Mouse (Mus musculus) CD8-positive naive resting alpha-beta T cell, adult 2 months (primary cell): Measurements from ENCODE around the gene Fdps.
A peak's percentile ranks its signal among the peaks of the same experiment; 100 is the strongest.
"Not testable (repeated sequence)": the region's sequence is repeated elsewhere in the genome, so short reads cannot be mapped to it uniquely, and the experiment has no call there.

ENCODE experiments used
- DNase-seq, 2 experiments: peaks; one replicate each; pipeline ENCODE4 v3.0.0; 2022; ENCODE audit warnings: low read depth in 2 of 2, low spot score in 2 of 2

The Fdps gene

DNA sequence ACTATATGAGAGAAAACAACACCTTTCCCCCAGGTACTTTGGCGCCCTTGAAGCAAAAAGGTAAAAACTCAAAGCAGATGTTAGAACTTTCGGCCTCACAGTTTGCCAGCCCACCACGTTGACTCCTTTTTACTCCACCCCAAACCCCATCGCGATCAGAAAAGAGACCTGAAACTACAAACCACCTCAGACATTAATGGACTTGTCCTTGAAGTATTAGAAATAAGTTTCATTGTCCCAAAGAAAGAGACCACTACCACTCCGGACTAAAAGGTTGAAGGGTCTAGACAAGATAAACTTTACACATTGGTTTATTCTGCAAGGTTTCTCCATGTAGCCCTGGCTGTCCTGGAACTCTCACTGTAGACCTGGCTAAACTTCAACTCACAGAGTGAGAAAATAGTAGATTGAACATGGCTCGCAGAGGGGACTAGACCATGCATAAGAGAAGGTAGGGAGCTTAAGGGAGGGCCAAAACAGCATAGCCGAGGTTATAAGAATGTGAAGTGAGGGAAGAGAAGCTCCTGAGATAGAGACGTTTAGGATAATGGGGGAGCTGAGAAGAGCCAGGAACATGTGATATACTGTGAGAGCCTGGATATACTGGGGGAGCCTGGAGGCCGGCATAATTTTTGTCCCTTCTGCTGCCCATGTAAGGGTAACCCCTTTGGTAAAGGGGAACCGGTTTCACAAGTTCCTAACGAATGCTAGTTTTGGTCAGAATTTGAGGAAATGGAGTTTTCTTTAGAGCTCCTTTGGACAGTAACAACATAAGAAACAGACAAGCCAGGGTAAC lies 934 bp upstream of the Fdps start:
- DNase-seq = no peak

DNA sequence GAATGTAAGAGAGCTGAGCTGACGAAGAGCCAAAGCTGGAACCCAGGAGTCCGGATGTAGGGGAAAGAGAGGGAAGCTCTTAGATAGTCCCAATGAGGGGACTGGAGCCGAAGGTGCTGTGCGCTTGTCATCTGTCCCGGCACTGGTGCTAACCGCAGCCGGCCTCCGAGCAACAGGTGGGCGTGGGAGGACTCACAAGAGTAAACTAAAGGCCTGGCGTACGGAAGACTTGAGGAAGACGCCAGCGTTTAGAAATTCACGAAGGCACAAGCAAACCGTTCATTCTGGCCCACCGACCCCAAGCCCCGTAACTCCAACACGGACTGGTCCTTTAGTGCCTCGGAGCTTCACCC lies 324 bp downstream of the Fdps start:
- no peak for DNase-seq

DNA sequence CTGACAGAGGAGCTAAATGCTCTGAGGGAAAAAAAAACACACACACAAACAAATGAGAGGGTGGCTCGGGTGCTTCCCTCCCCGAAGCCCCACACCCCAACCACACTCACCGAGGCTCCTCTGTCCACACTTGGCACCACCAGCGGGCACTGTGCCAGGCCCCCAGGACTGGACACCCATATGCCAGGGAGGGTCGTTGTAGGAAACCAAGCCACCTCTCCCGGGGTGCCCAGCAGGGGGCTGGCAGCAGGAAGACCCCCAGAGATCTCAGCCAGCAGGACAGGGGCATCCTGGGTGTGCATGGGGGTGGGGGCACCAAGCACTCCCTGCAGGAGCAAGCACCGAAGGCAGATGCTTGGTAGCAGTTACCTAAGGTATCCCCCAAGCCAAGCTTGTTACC lies 948 bp downstream of the Fdps start, which contains the start of gene Gm43738:
Gene Gm43738, minus strand, starts transcription at position 289 of the 400 bp plus-strand sequence.
- no peak for DNase-seq

DNA sequence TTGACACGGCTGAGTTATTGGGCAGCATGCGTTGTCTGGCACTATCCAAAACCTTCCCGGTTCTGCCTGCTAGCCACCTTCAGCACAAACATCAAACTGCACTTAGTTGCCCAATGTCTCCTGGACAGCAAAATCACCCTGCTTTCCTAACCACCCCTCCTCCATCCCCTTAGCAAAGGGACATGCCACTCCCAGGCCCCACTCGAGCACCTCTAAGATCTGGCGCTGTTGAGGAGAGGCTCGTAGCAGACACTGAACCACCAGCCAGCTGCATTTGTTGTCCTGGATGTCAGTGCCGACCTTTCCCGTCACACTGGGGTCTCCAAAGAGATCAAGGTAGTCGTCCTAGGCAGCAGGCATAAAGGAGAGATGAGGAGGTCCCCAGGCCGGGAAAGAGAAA lies 7.7 kb downstream of the Fdps start:
- no peak for DNase-seq

DNA sequence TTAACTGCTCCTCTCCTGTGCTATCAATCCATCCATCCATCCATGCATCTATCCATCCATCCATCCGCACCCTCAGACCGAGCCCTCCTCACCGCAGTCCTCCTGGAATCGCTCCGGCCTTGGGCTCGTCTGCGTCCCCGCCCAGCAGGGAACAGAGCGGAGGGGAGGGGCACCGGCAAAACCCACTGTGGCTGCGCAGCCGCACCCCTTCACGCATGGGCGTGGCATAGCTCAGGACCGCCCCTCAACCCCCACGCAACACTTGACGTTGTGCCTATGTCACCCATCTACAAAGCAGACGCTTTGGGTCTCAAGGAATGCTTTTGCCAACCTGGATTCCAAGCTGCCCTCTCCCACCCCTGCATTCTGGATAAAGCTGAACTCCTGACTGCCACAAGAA lies 8.6 kb downstream of the Fdps start, which contains the start of gene Rusc1:
Gene Rusc1, minus strand, starts transcription at position 137 of the 400 bp plus-strand sequence.
- peak in 1 of 2 experiments; percentile 50 for DNase-seq

DNA sequence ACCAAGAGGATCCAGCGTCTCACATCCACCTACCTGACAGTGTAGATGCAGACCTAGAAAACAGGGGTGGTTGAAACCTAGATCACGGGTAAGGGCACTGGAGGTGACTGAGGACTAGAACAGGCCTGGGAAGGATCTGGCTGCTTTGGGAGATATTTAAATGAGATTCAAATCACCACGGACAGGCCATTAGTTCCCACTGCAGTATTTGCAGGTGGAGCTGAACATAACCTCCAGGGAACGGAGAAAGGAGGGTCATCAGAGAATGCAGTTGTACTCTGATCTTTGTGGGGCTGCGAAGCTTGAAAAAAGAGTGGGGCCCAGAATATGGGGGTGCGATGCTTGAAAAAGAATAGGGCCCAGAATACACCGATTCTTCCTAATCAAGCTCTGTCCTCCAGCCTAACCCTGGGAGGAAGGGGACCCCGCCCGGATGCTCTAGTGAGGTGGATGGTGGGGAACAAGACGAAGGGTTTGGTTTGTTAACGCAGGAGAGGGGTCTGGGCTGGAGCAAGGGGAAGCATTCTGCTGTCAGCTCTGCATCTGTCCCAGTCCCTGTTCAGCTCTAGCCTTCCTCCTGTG lies 9.2 kb downstream of the Fdps start:
- DNase-seq = no peak

DNA sequence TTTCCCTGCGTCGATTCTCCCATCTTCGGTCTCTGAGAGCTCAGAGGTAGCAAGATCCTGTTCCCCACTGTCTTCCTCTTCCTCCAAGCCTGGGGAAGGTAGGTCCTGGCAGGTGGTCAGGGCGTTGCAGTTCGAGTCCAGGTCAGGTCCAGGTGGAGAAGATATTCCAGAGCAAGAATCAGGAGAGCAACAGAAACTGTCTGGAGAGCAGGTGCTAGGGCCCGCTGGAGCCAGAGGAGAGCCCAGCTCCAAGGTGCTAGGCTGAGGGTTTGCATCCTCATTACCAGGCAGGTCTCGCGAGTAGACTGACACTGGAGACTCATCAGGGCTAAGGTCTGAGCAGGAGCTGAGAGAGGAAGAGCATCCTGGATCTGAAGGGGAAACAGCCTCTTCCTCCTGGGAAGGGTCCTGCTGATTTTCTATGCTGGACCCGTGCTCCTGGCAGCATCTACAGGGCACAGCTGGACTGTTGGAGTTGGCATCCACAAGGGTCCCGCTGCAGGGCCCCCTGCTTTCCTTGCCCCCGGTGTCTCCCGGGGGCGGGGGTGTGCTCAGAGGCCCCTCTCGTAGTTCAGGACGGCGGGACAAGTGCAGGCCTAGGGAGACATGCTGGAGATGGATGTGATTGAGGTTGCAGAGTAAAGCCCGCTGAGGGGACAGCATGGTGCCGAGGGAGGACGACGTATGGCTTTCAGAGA lies 9.8 kb downstream of the Fdps start:
- DNase-seq = no peak

DNA sequence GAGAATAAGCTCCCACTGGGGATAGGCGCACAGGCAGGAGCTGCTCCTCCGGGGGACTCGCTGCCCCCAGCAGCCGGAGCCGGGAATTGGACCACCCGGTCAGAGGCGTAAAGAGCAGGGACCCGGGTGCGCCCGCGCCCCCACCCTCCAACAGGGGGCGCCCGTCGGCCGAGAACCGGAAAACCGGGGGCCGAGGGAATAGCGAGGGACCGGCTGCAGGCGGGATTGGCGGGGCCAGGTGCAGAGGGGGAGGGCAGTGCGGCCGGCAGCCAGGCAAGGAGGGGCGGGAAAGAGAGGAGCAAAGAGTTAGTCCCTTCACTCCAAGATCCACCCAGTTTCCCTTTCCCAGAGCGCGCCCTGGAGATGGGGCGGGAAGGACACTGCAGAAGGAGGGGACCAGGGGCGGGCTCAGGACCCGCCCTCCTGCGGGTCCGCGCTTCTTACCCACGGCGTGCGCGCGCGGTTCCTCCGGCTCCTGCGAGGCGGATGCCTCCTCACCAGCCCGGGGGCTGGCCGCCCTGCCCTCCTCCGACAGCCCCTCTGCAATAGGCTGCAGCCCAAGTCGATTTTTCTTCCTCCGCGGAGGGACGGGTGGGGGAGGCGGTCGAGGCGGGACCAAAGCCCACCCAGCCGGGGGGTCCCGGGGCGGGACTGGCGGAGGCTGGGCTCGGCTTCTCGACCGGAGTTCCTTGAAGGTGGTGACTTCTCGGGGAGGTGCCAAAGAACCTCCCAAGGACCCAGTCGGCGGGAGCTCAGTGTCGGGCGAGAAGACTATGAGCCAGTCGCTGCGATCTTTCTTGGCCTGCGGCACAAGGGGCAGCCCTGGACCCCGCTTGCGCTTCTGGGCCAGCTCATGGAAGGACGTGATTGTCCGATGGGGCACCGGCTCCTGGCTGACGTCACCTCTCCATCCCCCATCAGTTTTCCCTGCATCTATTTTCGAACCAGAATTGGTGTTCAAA lies 10.8 kb downstream of the Fdps start:
- DNase-seq = peak; percentile 68 to 74

DNA sequence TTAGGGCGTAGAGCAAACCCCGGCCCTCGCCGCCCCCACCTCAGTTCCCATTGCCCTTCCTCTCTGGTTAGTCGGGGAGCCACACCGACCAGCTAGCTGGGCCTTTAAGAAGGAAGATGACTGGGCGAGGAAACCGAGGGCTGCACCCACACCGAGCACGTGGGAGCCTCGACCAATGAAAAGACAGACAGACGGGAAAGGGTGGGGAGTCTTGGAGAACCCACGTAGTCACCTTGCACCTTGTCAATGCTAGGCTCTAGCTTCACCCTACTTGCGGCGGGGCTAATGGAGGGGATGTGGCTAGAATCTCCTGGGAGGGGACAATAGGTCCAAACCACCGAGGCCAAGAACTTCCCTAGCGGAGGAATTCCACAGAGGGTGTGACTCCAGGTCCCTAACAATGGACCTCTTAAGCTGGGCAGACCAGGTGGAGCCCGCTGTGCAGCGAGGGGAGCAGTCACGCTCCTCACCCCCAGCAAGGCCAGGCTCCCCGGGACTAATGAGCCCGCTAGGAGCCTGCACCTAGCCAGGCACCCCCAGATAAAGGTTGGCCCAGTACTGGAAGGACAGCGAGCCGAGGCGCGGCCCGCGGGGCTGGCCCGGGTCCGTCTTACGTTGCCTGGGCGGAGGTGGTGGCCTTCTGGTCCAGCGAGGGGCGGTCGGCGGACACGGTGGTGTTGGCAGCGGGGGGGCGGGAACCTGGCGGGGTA lies 11.7 kb downstream of the Fdps start:
- DNase-seq = peak; percentile 77 to 85

DNA sequence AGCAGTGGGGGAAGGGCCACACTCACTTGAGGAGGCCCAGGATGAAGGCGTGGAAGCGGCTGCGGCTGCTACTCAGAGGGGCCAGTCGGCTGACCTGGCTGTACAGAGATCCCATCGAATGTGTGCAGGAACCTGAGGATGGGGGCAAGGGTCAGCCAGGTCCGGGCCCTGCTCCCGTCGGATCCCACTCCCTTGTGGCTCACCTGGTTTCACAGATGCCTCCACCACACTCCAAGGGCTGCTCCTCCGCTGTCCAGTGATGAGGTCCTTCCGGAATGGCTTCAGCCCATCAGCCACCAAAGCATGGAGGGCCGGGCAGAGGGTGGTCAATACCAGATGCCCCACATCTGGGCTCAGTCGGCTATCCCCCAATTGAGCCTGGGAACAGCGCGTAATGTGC lies 12.8 kb downstream of the Fdps start:
- DNase-seq = no peak

DNA sequence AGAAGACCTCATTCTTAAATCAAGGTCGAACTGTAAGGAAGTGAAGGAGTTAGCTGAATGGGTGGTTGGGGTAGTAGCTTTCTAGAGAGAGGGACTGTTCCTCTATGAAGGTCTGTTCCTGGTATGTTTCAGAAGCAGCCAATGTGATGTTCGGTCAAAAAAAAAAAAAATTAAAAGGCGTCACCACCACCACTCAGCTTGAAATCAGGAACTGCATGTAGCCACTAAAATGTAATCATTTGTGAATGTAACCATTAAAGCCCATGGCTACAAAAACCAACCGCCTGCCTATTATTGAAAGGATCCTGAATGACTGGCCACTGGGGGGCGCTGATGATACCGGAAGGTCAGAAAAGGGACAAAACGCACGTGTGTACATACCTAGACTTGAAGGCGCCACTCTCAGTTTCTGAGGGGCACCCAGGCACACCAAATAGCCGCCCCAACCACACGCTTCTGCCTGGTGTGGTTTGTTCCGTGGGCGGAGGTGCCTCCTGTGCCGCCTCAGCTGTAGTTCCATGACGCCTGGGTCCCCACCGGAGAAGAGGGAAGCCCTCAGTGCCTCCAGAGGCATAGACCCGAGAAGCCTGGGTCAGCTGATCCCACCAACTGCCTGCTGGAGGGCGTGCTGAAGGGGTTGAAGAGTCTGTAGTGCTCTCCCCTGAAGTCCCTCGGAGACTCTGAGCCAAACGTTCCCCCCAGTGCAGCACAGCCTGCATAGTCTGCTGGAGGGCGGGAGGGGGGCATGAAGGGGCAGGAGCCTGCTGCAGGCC lies 14.2 kb downstream of the Fdps start:
- peak; percentile 88 to 92 for DNase-seq

DNA sequence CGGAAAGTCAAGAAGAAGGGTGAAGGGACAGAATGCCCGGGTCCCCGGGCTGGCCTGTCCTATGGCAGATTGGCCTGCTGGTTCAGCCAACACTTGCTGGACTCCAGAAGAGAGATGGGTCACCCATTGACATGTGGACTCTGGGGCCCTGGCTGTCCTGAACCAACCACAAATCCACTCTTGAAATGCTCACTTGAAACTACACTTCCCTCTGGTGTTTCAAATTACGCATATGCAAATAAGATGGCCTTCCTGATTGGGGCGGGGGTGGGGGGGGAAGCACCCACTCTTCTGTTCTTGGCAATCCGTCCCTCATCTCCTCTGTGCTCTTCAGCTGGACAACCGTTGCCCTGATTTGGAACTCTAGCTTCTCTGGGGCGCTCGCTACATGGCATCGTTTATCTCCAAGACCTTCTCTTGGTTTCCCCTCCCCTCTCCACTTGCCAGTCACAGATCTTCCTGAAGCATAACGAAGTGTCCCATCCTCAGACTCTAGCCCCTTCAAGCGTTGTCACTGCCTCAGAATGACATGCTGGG lies 17.0 kb downstream of the Fdps start:
- DNase-seq = no peak

DNA sequence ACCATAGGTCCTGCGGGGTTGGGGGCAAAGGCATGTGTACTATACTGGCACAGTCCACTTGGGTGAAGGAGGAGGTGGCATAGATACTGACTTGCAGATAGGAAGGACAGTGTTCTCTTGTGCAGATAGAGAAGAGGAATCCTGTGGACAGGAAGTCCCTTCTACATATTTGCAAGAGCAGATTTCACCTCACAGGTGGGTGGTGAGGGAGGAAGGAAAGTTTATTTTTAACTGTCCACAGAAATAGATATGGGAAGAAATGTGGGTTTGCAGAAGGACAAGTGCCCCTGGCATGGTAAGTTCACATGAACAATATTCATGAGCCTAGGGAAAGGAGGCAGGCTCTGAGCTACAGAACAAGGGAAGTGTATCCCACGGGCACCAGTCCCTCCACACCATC lies 17.6 kb downstream of the Fdps start:
- no peak for DNase-seq

DNA sequence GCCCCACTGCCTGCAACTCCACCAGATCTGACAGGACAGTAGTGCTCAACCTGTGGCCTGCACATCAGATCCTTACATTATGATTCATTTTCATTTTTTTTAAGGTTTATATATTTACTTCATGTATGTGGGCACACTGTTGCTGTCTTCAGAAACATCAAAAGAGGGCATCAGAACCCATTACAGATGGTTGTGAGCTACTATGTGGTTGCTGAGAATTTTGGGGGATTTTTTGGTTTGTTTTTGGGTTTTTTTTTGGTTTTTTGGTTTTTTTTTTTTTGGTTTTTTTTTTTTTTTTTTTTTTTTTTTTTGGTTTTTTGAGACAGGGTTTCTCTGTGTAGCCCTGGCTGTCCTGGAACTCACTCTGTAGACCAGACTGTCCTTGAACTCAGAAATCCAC lies 19.5 kb downstream of the Fdps start:
- not testable (repeated sequence) for DNase-seq

DNA sequence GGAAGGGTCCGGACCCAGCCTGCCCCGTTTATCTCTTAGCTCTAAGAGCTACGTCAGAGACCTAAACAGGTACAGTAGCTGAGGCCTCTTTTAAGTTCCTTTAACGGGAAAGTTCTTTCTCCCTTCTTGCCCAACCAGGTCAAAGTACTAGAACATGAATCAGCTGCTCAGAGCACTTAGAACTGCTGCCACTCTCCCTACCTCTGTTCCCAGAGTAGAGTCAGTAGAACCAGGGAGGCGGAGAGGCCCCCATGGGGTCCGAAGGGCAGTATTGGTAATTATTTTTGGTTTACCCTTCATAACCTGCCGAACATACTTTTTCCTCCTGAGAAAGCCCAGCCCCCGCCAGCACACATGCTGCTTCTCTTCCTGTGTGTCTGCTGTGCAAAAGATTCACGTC lies 24.4 kb downstream of the Fdps start:
- no peak for DNase-seq

DNA sequence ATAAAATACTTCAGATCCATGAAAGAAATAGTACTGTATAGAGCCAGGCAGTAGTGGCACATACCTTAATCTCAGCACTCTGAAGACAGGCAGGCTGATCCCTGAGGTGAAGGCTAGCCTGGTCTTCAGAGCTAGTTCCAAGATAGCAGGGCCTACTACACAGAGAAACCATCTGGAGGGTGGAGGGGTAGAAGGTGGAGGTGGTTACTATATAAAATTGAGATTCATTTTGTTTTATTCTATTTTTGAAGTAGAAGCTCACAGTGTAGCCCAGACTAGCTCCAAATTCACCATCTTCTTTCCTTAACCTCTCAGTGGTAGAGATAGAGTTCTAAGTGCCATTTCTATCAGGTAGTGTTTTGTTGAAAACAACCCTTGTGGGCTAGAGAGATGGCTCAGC lies 34.5 kb downstream of the Fdps start:
- no peak for DNase-seq

DNA sequence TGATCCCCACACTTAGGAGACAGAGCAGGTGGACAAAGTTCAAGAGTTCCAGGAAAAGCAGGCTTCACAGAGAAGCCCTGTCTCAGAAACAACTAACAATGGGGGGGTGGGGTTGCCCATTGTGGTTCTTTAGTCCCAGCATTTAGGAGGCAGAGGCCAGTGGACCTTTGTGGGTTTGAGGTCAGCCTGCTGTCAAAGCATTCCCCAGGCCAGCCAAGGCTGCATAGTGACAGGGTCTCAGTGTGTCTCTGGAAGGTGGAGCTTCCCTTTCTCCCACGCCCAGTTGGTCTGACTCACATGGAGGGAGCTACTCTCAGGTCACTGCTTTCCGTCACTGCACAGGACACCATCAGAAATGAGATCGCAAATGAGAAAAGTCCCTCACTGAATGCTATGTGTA lies 40.1 kb downstream of the Fdps start:
- DNase-seq = no peak

DNA sequence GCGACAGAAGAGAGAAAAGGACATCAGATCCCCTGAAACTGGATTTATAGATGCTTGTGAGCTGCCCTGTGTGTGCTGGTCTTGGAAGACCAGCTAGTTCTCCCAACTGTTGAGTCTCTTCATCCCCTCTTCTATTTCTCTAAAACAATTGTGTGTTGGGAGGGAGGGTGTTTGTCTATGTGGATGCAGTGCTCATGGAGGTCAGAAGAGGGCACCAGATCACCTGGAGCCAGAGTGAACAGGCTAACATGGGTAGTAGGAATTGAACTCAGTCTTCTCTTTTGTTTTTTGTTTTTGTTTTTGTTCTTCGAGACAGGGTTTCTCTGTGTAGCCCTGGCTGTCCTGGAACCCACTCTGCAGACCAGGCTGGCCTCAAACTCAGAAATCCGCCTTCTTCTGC lies 43.0 kb downstream of the Fdps start:
- peak; percentile 12 to 23 for DNase-seq

DNA sequence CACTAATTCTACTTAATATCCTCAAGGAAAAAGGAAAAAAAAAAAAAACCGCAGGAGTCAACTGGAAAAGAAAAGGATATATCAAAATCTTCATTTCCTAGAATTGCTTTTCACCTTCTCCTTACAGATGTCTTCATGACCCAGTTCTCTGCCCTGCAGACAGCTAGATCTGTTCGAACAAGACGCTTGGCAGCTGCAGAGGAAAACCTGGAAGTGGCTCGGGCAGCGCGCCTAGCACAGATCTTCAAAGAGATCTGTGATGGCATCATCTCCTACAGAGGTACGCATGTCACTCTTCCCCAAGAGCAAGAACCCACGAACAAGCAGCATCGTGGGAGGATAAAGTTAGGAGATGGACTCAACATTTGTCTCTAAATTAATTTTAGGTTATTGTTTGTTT lies 43.4 kb downstream of the Fdps start:
- no peak for DNase-seq
